Mouse (Mus musculus) thymus, adult 2 months (tissue): Measurements from ENCODE around the gene Erg. TPM values are rescaled to one million over a fixed set of nuclear protein-coding genes. Genes with fewer than 3 reads are reported as not detected.

Source experiments
- DNase-seq: peaks from one replicate; pipeline ENCODE4 v3.0.0; 2021
- H3K27ac ChIP-seq: fragments of 200-500 bp; 2 replicates; pipeline ENCODE4 v1.5.1; 2012; ENCODE audit warnings: low read length, control low read depth; ENCODE audit not compliant: control insufficient read depth, insufficient read depth
- H3K27me3 ChIP-seq: fragments of 200-500 bp; 2 replicates; pipeline ENCODE4 v1.6.1; 2012; ENCODE audit warnings: mild to moderate bottlenecking, low read length, moderate library complexity, mixed read lengths; ENCODE audit not compliant: control insufficient read depth, insufficient read depth
- H3K36me3 ChIP-seq: fragments of 200-500 bp; 2 replicates; pipeline ENCODE4 v1.6.1; 2012; ENCODE audit warnings: mild to moderate bottlenecking, low read length, moderate library complexity; ENCODE audit not compliant: control insufficient read depth, insufficient read depth
- H3K4me1 ChIP-seq: fragments of 200-500 bp; replicated peaks from 2 replicates; pipeline ENCODE4 v1.6.1; 2012; ENCODE audit warnings: low read length; ENCODE audit not compliant: control insufficient read depth, insufficient read depth
- H3K4me3 ChIP-seq: fragments of 200-500 bp; 2 replicates; pipeline ENCODE4 v1.5.1; 2012; ENCODE audit warnings: mild to moderate bottlenecking, low read length, control low read depth, moderate library complexity; ENCODE audit not compliant: control insufficient read depth, insufficient read depth
- CTCF ChIP-seq: fragments of 200-500 bp; IDR thresholded peaks from 2 replicates; pipeline ENCODE4 v1.5.1; 2012; ENCODE audit warnings: mild to moderate bottlenecking, control low read depth, low read length, moderate library complexity, borderline replicate concordance; ENCODE audit not compliant: control insufficient read depth, poor library complexity, insufficient read depth; ENCODE audit errors: extremely low read depth
- POLR2A ChIP-seq: fragments of 200-500 bp; IDR thresholded peaks from 2 replicates; pipeline ENCODE4 v1.6.1; 2012; ENCODE audit warnings: mild to moderate bottlenecking, low read length, control low read depth, moderate library complexity; ENCODE audit not compliant: control insufficient read depth, poor library complexity, insufficient read depth; ENCODE audit errors: extremely low read depth
- WGBS: fragments of 180-500 bp; shearing (Covaris S2); methylation state at CpG from one replicate; pipeline ENCODE4 v1.1.7; 2018; 5-methylcytosine and 5-hydroxymethylcytosine counted together
- polyA plus RNA-seq: library from polyadenylated mRNA; depleted of rRNA; stranded (reverse); fragments of >200 nt; gene quantifications from 2 replicates; pipeline ENCODE4 v1.2.3, GENCODE M21; 2012

Gene Erg
- polyA plus RNA-seq, 1 experiment, result 4.0 TPM

DNA sequence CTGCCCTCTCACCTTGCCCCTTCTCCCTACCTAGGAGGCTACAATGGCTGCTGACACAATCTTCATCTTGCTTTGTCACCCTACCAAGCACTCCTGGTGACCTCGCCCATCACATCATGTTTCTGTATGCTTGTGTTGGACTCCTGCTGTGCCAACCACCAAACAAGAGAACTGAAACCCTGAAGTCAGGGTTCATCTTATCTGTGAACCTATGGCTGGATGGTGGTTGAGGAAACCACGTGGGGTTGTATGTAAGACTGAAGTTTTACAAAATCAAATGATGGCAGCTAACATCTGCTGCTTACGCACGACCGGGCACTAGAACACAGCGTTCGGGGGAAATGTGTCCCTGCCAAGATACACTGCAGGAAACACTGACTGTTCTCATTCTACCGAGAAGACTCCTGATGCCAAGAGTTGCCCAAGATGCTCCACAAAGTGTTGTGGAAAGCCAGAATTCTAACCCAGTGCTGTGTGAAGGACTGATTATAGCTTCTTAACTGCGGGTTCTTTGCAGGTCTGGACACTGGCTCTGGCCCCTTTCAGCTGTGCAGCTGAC lies 201.7 kb downstream of the Erg start:
- 78% methylated on average over 9 of the region's 9 CpGs for WGBS
- no peak for DNase-seq
- no peaks in the 10 kb centered on the region for H3K27me3 ChIP-seq
- no peak overlapping the region for H3K27ac ChIP-seq
- peaks cover 11% of the 10 kb centered on the region for H3K4me1 ChIP-seq
- H3K4me3 ChIP-seq, result no peak overlapping the region
- H3K36me3 ChIP-seq, result no peaks in the 10 kb centered on the region
- TF ChIP-seq POLR2A, result no peak
- TF ChIP-seq CTCF, result no peak

DNA sequence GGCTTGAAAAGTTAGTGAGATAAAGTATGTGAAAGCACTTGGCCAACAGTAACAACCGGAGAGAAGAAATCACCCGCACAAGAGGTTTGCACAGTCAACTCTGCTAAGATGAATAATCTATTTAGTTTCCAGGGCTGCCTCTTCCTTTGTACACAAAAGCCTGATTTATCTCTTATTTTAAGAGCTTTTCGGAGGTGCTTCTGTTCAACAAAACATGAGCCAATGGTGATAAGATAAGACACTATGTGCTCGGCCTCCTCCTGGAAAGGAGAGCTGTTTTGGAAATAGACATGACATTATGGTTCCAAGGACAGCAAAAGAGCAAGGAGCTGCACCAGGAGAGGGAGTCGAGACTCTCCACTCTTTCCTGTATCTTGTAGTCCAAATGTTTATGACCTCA lies 204.1 kb downstream of the Erg start:
- 96% methylated on average over 5 of the region's 5 CpGs for WGBS
- H3K27ac ChIP-seq, result no peak overlapping the region
- H3K27me3 ChIP-seq, result no peaks in the 10 kb centered on the region
- DNase-seq, result no peak
- peaks cover 5% of the 10 kb centered on the region; the same call in 1 of the 2 replicates for H3K4me1 ChIP-seq
- H3K36me3 ChIP-seq, result no peaks in the 10 kb centered on the region
- TF ChIP-seq CTCF (no peak), POLR2A (no peak)
- H3K4me3 ChIP-seq, result no peak overlapping the region

DNA sequence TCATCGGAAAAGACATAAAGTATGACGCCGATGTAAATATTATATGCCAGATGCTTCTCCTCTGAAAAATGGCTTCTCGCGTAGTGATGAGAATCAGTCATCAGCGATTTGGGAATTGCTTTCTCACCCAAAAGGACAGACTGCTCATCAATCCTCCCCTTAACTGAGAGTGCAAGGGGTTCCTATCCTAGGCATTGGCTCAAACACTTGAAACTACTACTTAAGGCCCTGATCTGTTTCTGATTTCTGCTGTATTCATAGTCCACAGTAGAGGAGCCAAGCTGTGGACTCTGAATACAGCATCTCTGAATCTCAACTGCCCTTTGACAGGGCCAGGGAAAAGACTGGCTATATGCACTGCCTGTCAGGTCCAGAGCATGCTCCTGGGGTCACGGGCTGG lies 209.6 kb downstream of the Erg start:
- no peak for DNase-seq
- no peak for TF ChIP-seq POLR2A
- Histone ChIP-seq H3K4me3 (no peak overlapping the region), H3K4me1 (peaks cover 10% of the 10 kb centered on the region), H3K36me3 (no peaks in the 10 kb centered on the region), H3K27me3 (no peaks in the 10 kb centered on the region), H3K27ac (no peak overlapping the region)
- 97% methylated on average over 7 of the region's 7 CpGs for WGBS

DNA sequence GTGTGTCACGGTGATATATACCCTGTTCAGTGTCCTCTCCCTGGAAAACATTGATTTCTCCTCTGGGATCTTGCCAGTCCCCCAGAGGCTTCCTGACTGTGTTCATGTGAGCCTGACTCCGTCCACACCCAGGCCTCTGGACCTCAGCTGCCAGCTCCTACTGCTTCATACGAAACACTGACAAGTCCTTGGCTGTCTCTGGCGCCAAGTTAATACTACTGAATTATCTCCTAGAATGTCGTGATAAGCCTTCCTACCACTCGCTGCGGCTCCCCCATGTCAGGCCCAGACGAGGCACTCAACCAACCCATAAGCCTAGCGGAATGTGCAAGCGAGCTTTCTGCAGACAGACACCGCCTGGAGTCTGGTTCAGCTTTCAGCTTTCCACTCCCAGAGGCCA lies 210.0 kb downstream of the Erg start:
- no peak for DNase-seq

DNA sequence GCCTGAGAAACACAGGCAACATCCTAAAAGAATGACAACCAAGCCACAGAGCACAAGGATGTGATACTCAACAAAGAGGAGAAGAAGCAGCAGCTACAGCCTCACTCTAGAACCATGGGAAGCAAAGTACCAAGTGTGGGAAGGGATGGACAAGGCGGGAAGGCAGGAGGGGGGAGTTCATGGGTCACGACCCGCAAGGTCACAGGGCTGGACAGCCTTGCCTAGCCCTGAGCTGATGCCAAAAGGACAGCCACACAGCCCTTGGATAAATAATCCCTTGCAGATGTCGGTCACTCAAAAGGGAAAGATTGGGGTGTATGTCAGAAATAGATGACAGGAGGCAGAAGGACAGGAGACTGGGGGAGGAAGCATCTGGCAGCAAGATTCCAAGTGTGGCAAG lies 211.7 kb downstream of the Erg start:
- no peak overlapping the region for H3K4me3 ChIP-seq
- peaks cover 8% of the 10 kb centered on the region for H3K4me1 ChIP-seq
- TF ChIP-seq CTCF, result no peak
- TF ChIP-seq POLR2A, result no peak
- WGBS, result 96% methylated on average over 4 of the region's 4 CpGs
- H3K27me3 ChIP-seq, result no peaks in the 10 kb centered on the region
- DNase-seq, result no peak
- H3K27ac ChIP-seq, result no peak overlapping the region
- H3K36me3 ChIP-seq, result no peaks in the 10 kb centered on the region

More for the DNA sequence above, 210.0 kb downstream of the Erg start:
- 96% methylated on average over 11 of the region's 11 CpGs for WGBS
- Histone ChIP-seq H3K4me1 (peaks cover 8% of the 10 kb centered on the region), H3K27me3 (no peaks in the 10 kb centered on the region), H3K36me3 (no peaks in the 10 kb centered on the region), H3K27ac (no peak overlapping the region), H3K4me3 (no peak overlapping the region)
- no peak for TF ChIP-seq CTCF
- no peak for TF ChIP-seq POLR2A

DNA sequence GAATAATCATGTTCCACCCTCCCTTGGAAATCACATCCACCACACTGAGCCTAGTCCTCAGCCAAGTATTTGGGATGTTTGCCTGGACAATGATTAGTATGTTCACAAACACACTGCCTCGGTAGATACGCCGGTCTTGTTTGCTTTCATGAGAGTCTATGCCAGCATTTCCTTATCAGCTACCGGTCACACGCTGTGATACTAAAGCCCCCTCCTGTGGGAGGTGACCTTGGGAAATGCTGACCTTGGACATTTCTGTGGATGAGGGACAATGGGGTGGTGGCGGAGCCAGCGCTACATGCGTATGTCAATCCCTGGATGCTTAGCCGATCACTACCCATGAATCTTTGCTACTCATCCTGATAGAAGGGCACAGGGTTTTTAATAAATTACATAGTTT lies 213.4 kb downstream of the Erg start:
- Histone ChIP-seq H3K27ac (no peak overlapping the region), H3K4me1 (peaks cover 8% of the 10 kb centered on the region), H3K27me3 (no peaks in the 10 kb centered on the region), H3K36me3 (no peaks in the 10 kb centered on the region), H3K4me3 (no peak overlapping the region)
- TF ChIP-seq POLR2A (no peak), CTCF (no peak)
- DNase-seq, result no peak
- 98% methylated on average over 9 of the region's 9 CpGs for WGBS

DNA sequence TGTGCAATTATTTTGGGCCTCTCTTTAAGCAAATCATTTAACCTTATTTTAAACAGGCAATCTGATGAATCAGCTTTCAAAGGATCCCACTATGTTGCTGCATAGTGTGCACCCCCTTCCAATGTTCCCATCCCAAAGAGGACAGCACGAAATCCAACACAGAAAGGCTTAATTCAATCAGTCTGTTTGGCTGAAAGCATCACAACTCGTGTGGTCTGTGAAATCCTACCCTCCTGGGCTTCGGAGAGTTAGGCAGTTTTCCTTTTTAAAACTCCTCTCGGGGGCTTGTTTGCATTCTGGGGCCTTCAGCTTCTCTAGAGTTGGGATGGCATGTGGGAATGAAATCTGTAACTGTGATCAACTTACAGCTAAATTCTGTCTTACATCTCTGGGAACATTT lies 214.7 kb downstream of the Erg start:
- H3K27ac ChIP-seq, result no peak overlapping the region
- peaks cover 8% of the 10 kb centered on the region for H3K4me1 ChIP-seq
- no peak for DNase-seq
- 88% methylated on average over 4 of the region's 4 CpGs for WGBS
- no peak for TF ChIP-seq POLR2A
- TF ChIP-seq CTCF, result no peak
- no peak overlapping the region for H3K4me3 ChIP-seq
- H3K27me3 ChIP-seq, result no peaks in the 10 kb centered on the region
- H3K36me3 ChIP-seq, result no peaks in the 10 kb centered on the region
